Mouse (Mus musculus) embryonic facial prominence, embryonic 12.5 days (tissue): ENCODE measurements at regions not wholly inside any gene's neighbourhood (a gene's known extent, or its start where the extent isn't known, plus 50 kb on each side); places are given as distances from the start of the nearest gene placed in this dataset.
A peak's percentile ranks its signal among the peaks of the same experiment; 100 is the strongest.

Source experiments
- ATAC-seq: fragments of 200-750 bp; cut with Nextera tagmentation; 2 replicates; pipeline ENCODE4 v1.8.0; 2017; ENCODE audit not compliant: insufficient number of reproducible peaks, insufficient read depth, low FRiP score, low TSS enrichment
- H3K27ac ChIP-seq: fragments of 300-500 bp; sonication (generic); 2 replicates; pipeline ENCODE4 v1.5.1; 2016; ENCODE audit warnings: mild to moderate bottlenecking
- H3K27me3 ChIP-seq: fragments of 300-500 bp; sonication (generic); 2 replicates; pipeline ENCODE4 v1.6.1; 2016; ENCODE audit warnings: mild to moderate bottlenecking, moderate library complexity
- H3K36me3 ChIP-seq: fragments of 300-500 bp; sonication (generic); 2 replicates; pipeline ENCODE4 v1.6.1; 2016; ENCODE audit warnings: mild to moderate bottlenecking
- H3K4me1 ChIP-seq: fragments of 300-500 bp; sonication (generic); 2 replicates; pipeline ENCODE4 v1.6.1; 2016
- H3K4me2 ChIP-seq: fragments of 300-500 bp; sonication (generic); replicated peaks from 2 replicates; pipeline ENCODE4 v1.6.1; 2016; ENCODE audit warnings: mild to moderate bottlenecking, moderate library complexity
- H3K4me3 ChIP-seq: fragments of 300-500 bp; sonication (generic); 2 replicates; pipeline ENCODE4 v1.5.1; 2016; ENCODE audit warnings: mild to moderate bottlenecking
- H3K9ac ChIP-seq: fragments of 300-500 bp; sonication (generic); 2 replicates; pipeline ENCODE4 v1.6.1; 2016; ENCODE audit warnings: mild to moderate bottlenecking, moderate library complexity
- H3K9me3 ChIP-seq: fragments of 300-500 bp; sonication (generic); 2 replicates; pipeline ENCODE4 v1.6.1; 2016; ENCODE audit warnings: mild to moderate bottlenecking, moderate library complexity
- WGBS: fragments of 180-500 bp; shearing (Covaris S2); methylation state at CpG from one replicate; pipeline ENCODE4 v1.1.7; 2016; 5-methylcytosine and 5-hydroxymethylcytosine counted together

DNA sequence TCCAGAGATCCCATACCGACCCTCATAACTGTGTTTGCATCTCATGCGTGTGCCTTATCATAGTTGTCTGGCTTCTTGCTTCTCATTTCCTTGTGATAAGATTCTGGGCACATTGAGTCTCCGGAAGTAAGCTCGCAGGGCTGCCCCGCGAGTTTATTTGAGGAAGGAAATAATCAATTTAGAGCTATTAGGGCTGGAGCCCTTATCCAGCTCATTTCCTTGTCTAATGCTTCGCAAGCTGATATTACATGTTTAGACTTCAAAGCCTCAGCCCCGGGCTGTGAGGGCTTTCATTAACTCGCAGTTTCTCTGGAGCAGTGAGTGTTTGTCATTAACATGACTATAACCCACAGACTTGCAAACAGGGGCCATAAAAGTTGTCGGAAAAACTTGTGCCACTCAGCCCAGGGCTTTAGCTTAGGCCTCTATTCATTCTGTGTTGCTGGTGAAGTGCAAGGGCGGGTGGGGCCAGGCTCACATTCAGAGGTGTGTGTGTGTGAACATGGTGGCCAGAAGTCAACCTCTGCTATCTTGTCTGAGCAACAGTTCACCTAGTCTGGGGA is 251.0 kb upstream of the Gm5148 start:
- no peaks in the 10 kb centered on the region for H3K27me3 ChIP-seq
- no peak overlapping the region for H3K4me3 ChIP-seq
- 25% methylated on average over 11 of the region's 11 CpGs for WGBS
- no peak overlapping the region for H3K27ac ChIP-seq
- H3K4me1 ChIP-seq = peaks cover 29% of the 10 kb centered on the region
- H3K9ac ChIP-seq = no peak overlapping the region
- H3K4me2 ChIP-seq = 0 out of 2 replicates have a peak overlapping the region, but pooled peaks have one; percentile 5
- ATAC-seq = no peak
- no peaks in the 10 kb centered on the region for H3K36me3 ChIP-seq
- no peaks in the 10 kb centered on the region for H3K9me3 ChIP-seq

DNA sequence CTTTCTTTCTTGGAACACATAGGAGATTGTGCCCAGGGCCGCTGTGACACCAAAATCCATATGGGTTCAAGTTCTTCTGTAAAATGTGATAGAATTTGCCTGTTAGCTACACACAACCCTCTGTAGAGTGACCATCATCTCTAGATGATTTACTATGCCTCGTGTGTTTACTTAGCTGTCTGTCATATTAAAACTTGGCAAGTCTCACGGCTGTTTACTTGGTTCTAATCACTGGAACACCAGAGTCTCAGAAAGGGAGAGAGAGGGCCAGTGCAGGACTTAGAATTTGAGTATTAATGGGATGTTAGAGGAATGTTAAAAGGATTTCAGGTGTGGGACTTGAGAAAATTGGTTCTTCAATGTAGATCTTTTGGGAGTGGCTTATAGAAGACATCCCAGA is 248.6 kb upstream of the Gm5148 start:
- Histone ChIP-seq H3K9me3 (no peaks in the 10 kb centered on the region), H3K9ac (no peak overlapping the region), H3K4me3 (no peak overlapping the region), H3K36me3 (no peaks in the 10 kb centered on the region), H3K27ac (no peak overlapping the region), H3K27me3 (no peaks in the 10 kb centered on the region), H3K4me1 (peaks cover 25% of the 10 kb centered on the region), H3K4me2 (no peak overlapping the region)
- 73% methylated on average over 3 of the region's 3 CpGs for WGBS
- ATAC-seq = no peak

DNA sequence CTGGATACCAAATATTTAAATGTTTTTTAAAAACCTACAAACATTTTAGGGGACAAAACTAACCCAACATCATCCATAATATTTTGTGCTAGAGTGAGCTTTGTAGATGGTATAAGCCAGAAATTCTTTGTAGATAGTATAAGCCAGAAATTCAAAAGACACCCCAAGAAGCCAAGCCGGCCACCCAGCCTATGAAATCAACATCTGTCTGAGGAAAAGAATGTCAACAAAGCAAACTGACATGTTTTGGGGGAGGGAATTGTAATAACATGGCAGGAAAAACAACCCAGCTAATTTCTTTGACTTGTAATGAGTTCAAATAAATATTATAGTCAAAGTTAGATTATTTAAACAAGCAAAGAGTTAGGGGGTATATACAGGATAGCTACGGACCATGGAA is 246.9 kb upstream of the Gm5148 start:
- no peak overlapping the region for H3K4me2 ChIP-seq
- H3K4me3 ChIP-seq = no peak overlapping the region
- no peaks in the 10 kb centered on the region for H3K27me3 ChIP-seq
- 32% methylated on average over 2 of the region's 2 CpGs for WGBS
- H3K36me3 ChIP-seq = no peaks in the 10 kb centered on the region
- ATAC-seq = no peak
- H3K27ac ChIP-seq = no peak overlapping the region
- no peaks in the 10 kb centered on the region for H3K9me3 ChIP-seq
- no peak overlapping the region for H3K9ac ChIP-seq
- H3K4me1 ChIP-seq = peaks cover 14% of the 10 kb centered on the region

DNA sequence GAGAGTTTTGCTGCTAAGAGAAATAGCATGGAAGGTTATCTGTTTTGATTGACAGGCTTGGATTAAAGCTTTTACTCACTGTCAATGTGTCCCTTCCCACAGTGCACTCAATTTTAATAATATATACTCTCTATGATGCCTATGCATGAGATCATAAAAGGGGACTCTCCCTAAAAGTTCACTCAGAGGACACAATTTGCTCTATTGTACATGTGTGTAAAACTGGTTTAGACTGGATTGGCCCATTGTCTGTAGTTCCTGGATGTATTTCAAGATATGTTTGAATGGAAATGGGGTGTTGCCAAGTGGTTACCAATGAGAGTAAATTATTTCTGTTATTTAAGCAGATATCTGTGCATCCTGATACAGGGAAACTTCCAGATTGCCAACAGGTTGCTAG is 244.4 kb upstream of the Gm5148 start:
- no peaks in the 10 kb centered on the region for H3K4me1 ChIP-seq
- no peaks in the 10 kb centered on the region for H3K27me3 ChIP-seq
- no peak for ATAC-seq
- H3K4me3 ChIP-seq = no peak overlapping the region
- H3K27ac ChIP-seq = no peak overlapping the region
- H3K9me3 ChIP-seq = no peaks in the 10 kb centered on the region
- no peak overlapping the region for H3K9ac ChIP-seq
- no peak overlapping the region for H3K4me2 ChIP-seq
- no peaks in the 10 kb centered on the region for H3K36me3 ChIP-seq

DNA sequence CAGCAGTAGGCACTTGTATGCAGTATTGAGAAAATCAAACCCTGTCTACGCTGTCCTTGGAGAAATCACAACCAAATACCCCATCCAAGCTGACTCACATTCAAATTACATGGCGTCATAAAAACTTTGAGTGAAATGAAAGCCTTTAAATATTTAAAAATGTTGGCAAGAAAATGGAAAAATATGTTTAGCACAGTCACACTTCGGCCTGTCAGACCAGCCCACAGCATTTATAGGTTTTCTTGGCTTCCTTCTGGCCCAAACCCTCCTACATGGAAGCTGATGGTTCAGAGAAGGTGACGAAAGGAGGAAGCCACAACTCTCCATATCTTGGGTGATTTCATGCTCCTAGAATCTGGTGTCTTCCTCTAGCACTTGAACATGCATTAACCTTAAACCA is 240.9 kb upstream of the Gm5148 start:
- H3K4me3 ChIP-seq = no peak overlapping the region
- H3K27me3 ChIP-seq = no peaks in the 10 kb centered on the region
- no peak overlapping the region for H3K4me2 ChIP-seq
- 90% methylated on average over 4 of the region's 4 CpGs for WGBS
- no peak overlapping the region for H3K27ac ChIP-seq
- no peak overlapping the region for H3K9ac ChIP-seq
- H3K36me3 ChIP-seq = no peaks in the 10 kb centered on the region
- H3K4me1 ChIP-seq = no peaks in the 10 kb centered on the region
- H3K9me3 ChIP-seq = no peaks in the 10 kb centered on the region
- ATAC-seq = no peak

DNA sequence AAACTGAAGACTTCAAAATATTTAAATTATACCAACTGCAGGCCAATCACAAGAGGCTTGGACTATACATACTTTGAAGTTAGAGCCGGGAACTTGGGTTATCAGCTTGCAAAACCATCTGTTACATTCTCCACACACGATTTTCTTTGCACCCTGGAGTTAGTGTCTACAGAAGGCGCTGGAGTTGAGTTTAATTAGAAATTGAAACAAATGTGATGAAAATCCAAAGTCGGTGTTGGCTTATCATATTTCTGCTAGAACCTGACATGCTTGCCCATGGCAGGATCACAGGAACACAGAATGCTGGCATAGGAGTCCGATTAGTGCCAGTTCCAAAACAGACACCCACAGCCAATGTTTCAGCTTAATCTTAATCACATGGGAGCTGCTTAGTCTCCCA is 239.8 kb upstream of the Gm5148 start:
- Histone ChIP-seq H3K27ac (no peak overlapping the region), H3K9me3 (no peaks in the 10 kb centered on the region), H3K4me2 (no peak overlapping the region), H3K4me1 (no peaks in the 10 kb centered on the region), H3K9ac (no peak overlapping the region), H3K4me3 (no peak overlapping the region), H3K36me3 (no peaks in the 10 kb centered on the region), H3K27me3 (no peaks in the 10 kb centered on the region)
- no peak for ATAC-seq
- 74% methylated on average over 5 of the region's 5 CpGs for WGBS

DNA sequence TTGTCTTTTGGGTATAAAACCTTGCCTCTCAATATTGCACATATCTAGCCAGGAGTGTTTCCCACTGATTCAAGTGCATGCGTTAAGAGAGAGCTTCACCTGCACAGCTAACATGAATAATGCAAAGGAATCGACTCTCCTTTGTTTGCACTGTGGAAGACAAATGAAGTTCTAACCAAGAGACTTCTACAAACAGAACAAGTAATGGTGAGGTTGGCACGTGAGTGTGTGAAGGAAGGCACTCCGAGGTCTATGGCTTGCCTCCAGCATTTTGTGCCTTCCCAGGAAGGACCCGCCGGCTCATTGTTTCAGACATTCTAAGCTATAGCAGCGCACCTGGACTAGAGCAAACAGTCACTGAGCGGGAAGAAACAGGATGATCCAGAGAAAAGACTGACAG is 238.5 kb upstream of the Gm5148 start:
- H3K27ac ChIP-seq = no peak overlapping the region
- H3K9ac ChIP-seq = no peak overlapping the region
- no peak for ATAC-seq
- 78% methylated on average over 8 of the region's 8 CpGs for WGBS
- no peaks in the 10 kb centered on the region for H3K27me3 ChIP-seq
- no peaks in the 10 kb centered on the region for H3K36me3 ChIP-seq
- H3K4me1 ChIP-seq = peaks cover 5% of the 10 kb centered on the region; the same call in 1 of the 2 replicates
- no peaks in the 10 kb centered on the region for H3K9me3 ChIP-seq
- no peak overlapping the region for H3K4me3 ChIP-seq
- no peak overlapping the region for H3K4me2 ChIP-seq

DNA sequence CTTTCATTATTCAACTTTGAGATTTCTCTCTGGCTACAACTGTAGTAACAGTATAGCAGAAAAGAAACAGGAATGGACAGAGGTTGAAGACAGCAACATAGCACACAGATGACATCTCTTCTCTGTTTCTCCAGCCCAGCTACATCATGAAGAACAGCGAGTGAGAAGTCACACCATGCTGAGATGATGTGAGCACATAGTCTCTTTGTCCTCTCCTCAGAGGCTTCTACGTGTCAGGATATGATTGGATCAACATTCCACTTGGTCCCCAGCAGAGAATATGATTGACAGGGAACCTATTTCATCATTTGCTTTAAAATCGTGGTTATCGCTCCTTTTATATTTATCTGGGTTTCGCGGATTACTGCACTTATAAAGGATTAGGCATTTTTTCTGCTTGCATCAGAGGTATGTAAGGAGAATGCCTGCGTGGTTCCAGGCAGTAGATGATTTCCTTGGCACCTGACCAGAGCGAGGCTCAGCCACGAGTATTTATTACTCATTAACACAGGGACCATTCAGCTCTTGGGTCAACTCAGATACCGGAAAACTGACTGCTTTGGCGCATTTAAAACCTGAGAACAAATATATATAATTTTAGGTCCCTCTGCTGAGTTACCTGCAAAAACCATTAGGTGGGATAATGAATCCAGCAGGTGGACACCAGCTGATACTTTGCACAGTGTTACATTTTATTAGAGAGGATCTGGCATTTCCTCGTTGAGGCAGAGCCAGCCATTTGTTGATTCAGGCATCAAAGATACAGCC is 237.9 kb upstream of the Gm5148 start:
- H3K36me3 ChIP-seq = no peaks in the 10 kb centered on the region
- no peak overlapping the region for H3K4me3 ChIP-seq
- ATAC-seq = no peak
- no peak overlapping the region for H3K9ac ChIP-seq
- H3K4me2 ChIP-seq = no peak overlapping the region
- WGBS = 75% methylated on average over 12 of the region's 12 CpGs
- no peaks in the 10 kb centered on the region for H3K9me3 ChIP-seq
- no peak overlapping the region for H3K27ac ChIP-seq
- no peaks in the 10 kb centered on the region for H3K27me3 ChIP-seq
- H3K4me1 ChIP-seq = peaks cover 5% of the 10 kb centered on the region; the same call in 1 of the 2 replicates

DNA sequence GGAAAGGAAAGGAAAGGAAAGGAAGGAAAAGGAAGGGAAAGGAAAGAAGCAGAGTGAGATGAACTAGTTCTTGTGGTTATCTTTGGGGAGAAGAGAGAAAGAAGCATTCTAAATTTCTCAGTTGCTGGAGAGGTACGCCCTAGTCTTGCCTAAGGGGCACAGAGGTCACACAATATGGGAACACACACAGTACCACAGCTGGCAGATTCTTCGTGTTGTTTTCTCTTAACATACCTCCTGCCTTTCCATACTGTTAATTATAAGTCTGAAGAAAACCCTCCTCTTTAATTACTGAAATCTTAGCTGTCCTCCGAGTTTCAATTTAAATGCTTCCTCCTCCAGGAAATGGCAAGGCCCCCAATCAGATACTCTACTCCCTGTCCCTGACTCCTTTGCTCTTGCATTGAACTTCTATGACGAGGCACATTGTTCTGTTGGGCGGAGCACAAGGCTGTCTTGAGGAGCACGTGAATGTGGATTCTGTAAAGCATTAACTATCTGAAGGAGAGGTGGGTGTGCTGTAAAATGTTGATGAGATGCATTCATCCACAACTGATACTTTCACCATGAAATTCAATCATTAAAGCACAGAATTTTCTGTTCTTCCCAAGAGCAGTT is 234.2 kb upstream of the Gm5148 start:
- no peak overlapping the region for H3K4me3 ChIP-seq
- 40% methylated on average over 6 of the region's 6 CpGs for WGBS

DNA sequence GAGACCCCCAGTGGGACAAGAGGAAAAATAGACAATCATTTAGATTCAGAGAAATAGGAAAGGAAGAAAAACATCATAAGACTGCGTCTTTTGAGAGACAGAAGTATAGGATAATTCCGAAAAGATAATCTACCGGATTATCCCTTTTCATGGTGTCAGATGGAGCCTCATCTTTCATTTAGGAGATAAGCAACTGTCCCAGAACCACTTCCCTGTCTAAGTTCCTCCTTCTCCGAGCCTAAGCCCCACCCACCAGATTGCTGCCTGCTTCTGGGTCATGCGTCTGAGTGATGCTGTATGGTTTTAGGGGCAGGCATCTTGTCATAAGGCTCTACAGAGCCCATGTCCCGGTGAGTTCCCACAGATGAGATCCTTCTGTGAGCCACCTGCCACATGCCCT is 232.3 kb upstream of the Gm5148 start:
- Histone ChIP-seq H3K4me1 (peaks cover 5% of the 10 kb centered on the region; the same call in 1 of the 2 replicates), H3K4me2 (no peak overlapping the region), H3K9ac (no peak overlapping the region), H3K27ac (no peak overlapping the region), H3K4me3 (no peak overlapping the region), H3K9me3 (no peaks in the 10 kb centered on the region), H3K27me3 (no peaks in the 10 kb centered on the region), H3K36me3 (no peaks in the 10 kb centered on the region)
- 89% methylated on average over 6 of the region's 6 CpGs for WGBS
- ATAC-seq = no peak

More for the DNA sequence above, 234.2 kb upstream of the Gm5148 start:
- ATAC-seq = no peak
- H3K9me3 ChIP-seq = no peaks in the 10 kb centered on the region
- no peaks in the 10 kb centered on the region for H3K36me3 ChIP-seq
- H3K27me3 ChIP-seq = no peaks in the 10 kb centered on the region
- no peak overlapping the region for H3K27ac ChIP-seq
- H3K9ac ChIP-seq = no peak overlapping the region
- no peak overlapping the region for H3K4me2 ChIP-seq
- peaks cover 5% of the 10 kb centered on the region; the same call in 1 of the 2 replicates for H3K4me1 ChIP-seq

DNA sequence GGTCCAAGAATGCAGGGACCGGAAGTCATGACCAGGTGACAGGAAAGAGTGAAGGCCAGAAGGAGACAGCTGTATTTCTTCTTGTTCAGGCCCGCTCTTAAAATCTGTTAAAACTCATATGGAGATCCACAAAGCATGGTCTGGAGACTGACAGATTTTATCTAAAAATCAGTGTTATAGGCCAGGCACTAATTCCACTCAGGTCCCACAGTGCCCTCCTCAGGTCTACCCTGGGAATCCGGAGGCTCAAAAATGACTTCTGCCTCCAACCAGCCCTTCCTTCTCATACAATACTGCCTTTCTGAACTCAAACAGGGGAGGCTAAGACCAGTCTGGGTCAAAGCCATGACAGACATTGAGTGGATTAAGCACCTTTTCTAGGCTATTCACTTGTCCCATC is 228.6 kb upstream of the Gm5148 start:
- H3K36me3 ChIP-seq = no peaks in the 10 kb centered on the region
- no peak overlapping the region for H3K27ac ChIP-seq
- no peak overlapping the region for H3K4me2 ChIP-seq
- no peaks in the 10 kb centered on the region for H3K27me3 ChIP-seq
- H3K9me3 ChIP-seq = no peaks in the 10 kb centered on the region
- ATAC-seq = no peak
- no peak overlapping the region for H3K9ac ChIP-seq
- H3K4me3 ChIP-seq = no peak overlapping the region
- 58% methylated on average over 3 of the region's 3 CpGs for WGBS
- H3K4me1 ChIP-seq = no peaks in the 10 kb centered on the region

DNA sequence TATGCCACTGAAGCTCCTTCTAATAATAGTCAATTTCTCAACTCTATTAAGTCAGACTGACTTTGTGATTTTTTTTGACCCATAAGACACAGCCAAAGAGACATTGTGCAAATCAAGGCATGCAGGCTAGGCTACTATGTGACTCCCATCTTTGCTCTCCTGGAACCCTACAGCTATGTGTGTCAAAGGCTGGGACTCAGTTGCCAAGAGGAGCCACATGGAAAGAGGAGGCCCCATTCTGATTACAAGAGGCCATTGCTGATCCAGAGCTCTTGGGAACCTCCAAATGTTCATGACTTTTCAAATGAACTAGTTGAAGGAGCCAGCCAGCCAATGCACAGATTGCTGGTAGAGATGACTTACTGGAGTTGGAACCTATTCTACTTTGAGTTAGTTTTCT is 228.0 kb upstream of the Gm5148 start:
- Histone ChIP-seq H3K4me2 (no peak overlapping the region), H3K4me3 (no peak overlapping the region), H3K27me3 (no peaks in the 10 kb centered on the region), H3K9ac (no peak overlapping the region), H3K27ac (no peak overlapping the region), H3K36me3 (no peaks in the 10 kb centered on the region), H3K4me1 (no peaks in the 10 kb centered on the region), H3K9me3 (no peaks in the 10 kb centered on the region)
- ATAC-seq = no peak
